Mouse (Mus musculus) forebrain, embryonic 14.5 days (tissue): ENCODE measurements around the gene Hoxb8. TPM values are rescaled to one million over a fixed set of nuclear protein-coding genes. Genes with fewer than 3 reads are reported as not detected.

Experiments used
- ATAC-seq: fragments of 200-750 bp; cut with Nextera tagmentation; 2 replicates; pipeline ENCODE4 v1.8.0; 2017; ENCODE audit warnings: mild to moderate bottlenecking, moderate library complexity
- DNase-seq: peaks from one replicate; pipeline ENCODE4 v3.0.0-alpha.2; 2015; ENCODE audit warnings: low spot score
- H3K27ac ChIP-seq: fragments of 300-500 bp; sonication (generic); 2 replicates; pipeline ENCODE4 v1.5.1; 2014; ENCODE audit warnings: low read depth, mild to moderate bottlenecking, control low read depth, low read length, moderate library complexity
- H3K27me3 ChIP-seq: fragments of 300-500 bp; sonication (generic); replicated peaks from 2 replicates; pipeline ENCODE4 v1.6.1; 2014; ENCODE audit warnings: low read length, control low read depth, mixed read lengths; ENCODE audit not compliant: control insufficient read depth, insufficient read depth
- H3K36me3 ChIP-seq: fragments of 300-500 bp; sonication (generic); 2 replicates; pipeline ENCODE4 v1.6.1; 2014; ENCODE audit warnings: low read length, control low read depth; ENCODE audit not compliant: control insufficient read depth, insufficient read depth
- H3K4me1 ChIP-seq: fragments of 300-500 bp; sonication (generic); 2 replicates; pipeline ENCODE4 v1.6.1; 2014; ENCODE audit warnings: antibody characterized with exemption, low read length, control low read depth; ENCODE audit not compliant: control insufficient read depth, insufficient read depth
- H3K4me2 ChIP-seq: fragments of 300-500 bp; sonication (generic); 2 replicates; pipeline ENCODE4 v1.6.1; 2014; ENCODE audit warnings: mild to moderate bottlenecking, control low read depth, low read length
- H3K4me3 ChIP-seq: fragments of 300-500 bp; sonication (generic); 2 replicates; pipeline ENCODE4 v1.5.1; 2014; ENCODE audit warnings: low read depth, low read length, control low read depth
- H3K9ac ChIP-seq: fragments of 300-500 bp; sonication (generic); 2 replicates; pipeline ENCODE4 v1.6.1; 2014; ENCODE audit warnings: mild to moderate bottlenecking, low read length, control low read depth, moderate library complexity
- H3K9me3 ChIP-seq: fragments of 300-500 bp; sonication (generic); replicated peaks from 2 replicates; pipeline ENCODE4 v1.6.1; 2016; ENCODE audit warnings: low read length, control low read depth, mixed read lengths; ENCODE audit not compliant: control insufficient read depth
- WGBS: fragments of 180-500 bp; shearing (Covaris S2); extraction: QIAGEN DNeasy Blood & Tissue Kit; methylation state at CpG from one replicate; pipeline ENCODE4 v1.1.7; 2014; 5-methylcytosine and 5-hydroxymethylcytosine counted together
- polyA plus RNA-seq: library from polyadenylated mRNA; unstranded; fragments of >200 nt; fragmentation: Nextera tagmentation; extraction: Ambion mirVana; gene quantifications from 2 replicates; pipeline ENCODE4 v1.2.1, GENCODE M21; 2014

Gene Hoxb8
- polyA plus RNA-seq, 1 experiment from 2014 or later = not detected

DNA sequence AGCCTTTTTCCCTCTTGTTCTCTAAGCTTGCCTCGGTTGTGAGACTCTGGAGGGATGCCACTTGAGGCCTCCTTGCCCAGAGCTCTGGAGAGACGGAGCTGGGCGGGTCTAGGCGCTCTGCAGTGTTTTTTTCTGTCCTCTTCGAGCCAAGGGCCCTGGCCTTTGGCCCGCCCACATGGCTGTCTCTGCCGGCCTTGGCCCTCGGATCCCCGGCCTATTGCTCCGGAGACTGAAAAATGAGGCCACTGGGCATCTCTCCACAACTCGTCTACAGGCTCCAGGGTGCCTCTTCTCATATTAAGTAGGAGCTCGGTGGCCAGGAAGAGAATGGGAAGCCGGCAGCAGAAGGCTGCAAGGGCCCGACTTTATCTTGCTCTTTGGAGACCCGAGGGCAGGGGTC lies 20.1 kb downstream of the Hoxb8 start:
- ATAC-seq (no peak), DNase-seq (no peak)
- no peak overlapping the region for H3K27ac ChIP-seq
- WGBS = 2% methylated on average over 15 of the region's 15 CpGs
- H3K9me3 ChIP-seq = no peaks in the 10 kb centered on the region
- H3K4me1 ChIP-seq = no peaks in the 10 kb centered on the region
- H3K27me3 ChIP-seq = peaks cover 99% of the 10 kb centered on the region
- H3K9ac ChIP-seq = no peak overlapping the region
- H3K36me3 ChIP-seq = no peaks in the 10 kb centered on the region
- no peak overlapping the region for H3K4me2 ChIP-seq
- H3K4me3 ChIP-seq = no peak overlapping the region

DNA sequence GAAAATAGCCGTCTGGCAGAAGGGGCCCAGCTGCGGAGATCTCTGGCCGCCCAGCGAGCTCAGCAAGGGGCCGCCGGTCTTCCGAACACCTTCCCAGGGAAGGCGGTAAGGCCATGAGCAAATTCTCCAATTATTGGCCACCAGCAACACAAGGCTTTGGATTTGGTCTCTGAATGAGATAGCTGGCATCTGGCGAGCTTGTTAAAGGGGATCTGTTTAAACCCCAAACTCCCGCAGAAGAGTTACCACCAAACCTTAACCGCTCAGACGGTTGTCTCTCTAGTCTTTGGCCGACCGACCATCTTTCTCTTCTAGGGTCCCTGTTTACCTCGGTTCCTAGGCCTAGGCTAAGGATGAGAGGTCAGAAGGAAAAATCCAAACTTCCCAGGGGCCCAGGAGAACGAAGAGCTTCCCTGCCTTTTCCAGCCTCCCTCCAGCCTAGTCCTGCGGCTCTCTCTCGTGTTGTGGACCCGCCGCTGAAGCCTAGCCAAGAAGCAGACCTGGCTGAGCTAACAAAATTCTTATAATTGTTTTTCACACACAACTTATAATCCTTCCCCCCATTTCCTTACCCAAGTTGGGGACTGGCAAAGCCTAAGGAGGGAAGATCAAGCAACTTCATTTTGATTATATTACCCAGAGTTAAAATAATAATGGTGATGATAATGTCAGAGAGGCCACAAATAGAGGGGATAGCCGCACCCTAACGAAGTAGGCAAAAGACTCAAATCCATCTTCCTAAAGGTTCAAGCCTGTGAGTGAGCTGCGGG lies 20.9 kb downstream of the Hoxb8 start:
- 3% methylated on average over 23 of the region's 23 CpGs for WGBS
- H3K9me3 ChIP-seq = no peaks in the 10 kb centered on the region
- no peak for ATAC-seq
- H3K27ac ChIP-seq = no peak overlapping the region
- no peaks in the 10 kb centered on the region for H3K36me3 ChIP-seq
- H3K9ac ChIP-seq = no peak overlapping the region
- no peak overlapping the region for H3K4me3 ChIP-seq
- H3K4me2 ChIP-seq = no peak overlapping the region
- DNase-seq = no peak
- no peaks in the 10 kb centered on the region for H3K4me1 ChIP-seq
- H3K27me3 ChIP-seq = peaks cover 99% of the 10 kb centered on the region

- Histone ChIP-seq H3K27ac (no peak within 1 kb of the TSS), H3K9me3 (no peaks in the 10 kb centered on the region), H3K9ac (no peak within 1 kb of the TSS), H3K27me3 (peaks cover 99% of the 10 kb centered on the region), H3K4me3 (no peak within 1 kb of the TSS), H3K4me1 (no peaks in the 10 kb centered on the region), H3K36me3 (no peaks in the 10 kb centered on the region), H3K4me2 (no peak within 1 kb of the TSS)
- WGBS = 1% methylated on average over 69 of the region's 69 CpGs
- peak; percentile 73 for DNase-seq
- ATAC-seq = no peak
Observed at GRCm38 (mm10) chr11:96303151-96304099, 21.7 kb downstream of the Hoxb8 start, which contains the start of gene Hoxb5. TSS of gene Hoxb5 (plus strand) at chr11:96303336.

- no peak overlapping the region for H3K9ac ChIP-seq
- no peak overlapping the region for H3K27ac ChIP-seq
- no peak overlapping the region for H3K4me2 ChIP-seq
- no peaks in the 10 kb centered on the region for H3K9me3 ChIP-seq
- H3K4me1 ChIP-seq = no peaks in the 10 kb centered on the region
- WGBS = 1% methylated on average over 38 of the region's 38 CpGs
- H3K36me3 ChIP-seq = no peaks in the 10 kb centered on the region
- ATAC-seq (no peak), DNase-seq (no peak)
- H3K27me3 ChIP-seq = peaks cover 99% of the 10 kb centered on the region
- H3K4me3 ChIP-seq = no peak overlapping the region
Observed at GRCm38 (mm10) chr11:96304381-96305195, 22.9 kb downstream of the Hoxb8 start.

GRCm38 (mm10) chr11:96305505-96306182 lies 23.9 kb downstream of the Hoxb8 start:
- no peak overlapping the region for H3K9ac ChIP-seq
- H3K4me2 ChIP-seq = no peak overlapping the region
- DNase-seq (no peak), ATAC-seq (no peak)
- H3K27ac ChIP-seq = no peak overlapping the region
- WGBS = 16% methylated on average over 6 of the region's 6 CpGs
- peaks cover 99% of the 10 kb centered on the region for H3K27me3 ChIP-seq
- no peaks in the 10 kb centered on the region for H3K4me1 ChIP-seq
- H3K9me3 ChIP-seq = no peaks in the 10 kb centered on the region
- H3K4me3 ChIP-seq = no peak overlapping the region
- no peaks in the 10 kb centered on the region for H3K36me3 ChIP-seq

DNA sequence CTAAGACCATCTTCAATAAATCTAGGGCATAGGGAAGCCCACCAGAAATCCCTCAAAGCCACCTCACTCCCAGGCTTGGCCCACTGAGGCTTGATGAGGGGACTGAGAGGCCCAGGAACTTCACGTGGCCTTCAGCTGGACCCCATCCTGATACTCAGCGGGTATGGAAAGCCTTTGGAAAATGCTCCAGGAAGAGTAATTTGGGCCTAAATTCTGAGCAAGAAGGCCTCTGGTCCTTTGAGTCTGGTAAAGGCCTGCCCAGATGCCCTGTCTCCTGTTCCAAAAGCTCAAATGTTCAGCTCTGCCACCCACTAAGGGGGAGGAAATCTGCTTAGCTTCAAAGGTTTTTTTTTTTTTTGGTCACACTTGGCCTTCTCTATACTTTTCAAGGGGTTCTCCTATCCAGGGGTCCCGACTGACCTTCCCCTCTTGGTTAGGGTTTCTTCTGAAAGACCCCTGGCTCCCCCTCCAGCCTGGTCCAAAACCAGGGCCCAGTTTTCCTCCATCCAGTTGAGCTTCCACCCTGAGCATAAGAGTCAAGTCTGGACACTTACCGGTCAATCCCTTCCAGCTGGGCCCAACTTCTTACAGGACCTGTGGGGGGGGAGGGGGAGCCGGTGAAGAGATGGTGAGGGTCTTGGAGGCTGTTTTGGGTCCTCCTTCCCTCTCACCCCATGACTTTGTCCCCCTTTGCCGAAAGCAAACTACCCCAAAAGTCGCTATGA lies 24.6 kb downstream of the Hoxb8 start:
- Histone ChIP-seq H3K9ac (no peak overlapping the region), H3K27ac (no peak overlapping the region), H3K9me3 (no peaks in the 10 kb centered on the region), H3K4me1 (no peaks in the 10 kb centered on the region), H3K27me3 (peaks cover 100% of the 10 kb centered on the region), H3K4me3 (no peak overlapping the region), H3K36me3 (no peaks in the 10 kb centered on the region), H3K4me2 (no peak overlapping the region)
- no peak for ATAC-seq
- DNase-seq = no peak
- WGBS = 3% methylated on average over 7 of the region's 7 CpGs

- ATAC-seq (no peak), DNase-seq (no peak)
- Histone ChIP-seq H3K36me3 (no peaks in the 10 kb centered on the region), H3K9ac (no peak overlapping the region), H3K4me2 (no peak overlapping the region), H3K27ac (no peak overlapping the region), H3K9me3 (no peaks in the 10 kb centered on the region), H3K4me3 (no peak overlapping the region), H3K4me1 (no peaks in the 10 kb centered on the region), H3K27me3 (peaks cover 100% of the 10 kb centered on the region)
- WGBS = 3% methylated on average over 13 of the region's 13 CpGs
Observed at GRCm38 (mm10) chr11:96306908-96307269, 25.2 kb downstream of the Hoxb8 start.

- H3K4me2 ChIP-seq = no peak overlapping the region
- WGBS = 5% methylated on average over 4 of the region's 4 CpGs
- H3K27ac ChIP-seq = no peak overlapping the region
- DNase-seq (no peak), ATAC-seq (no peak)
- H3K9ac ChIP-seq = no peak overlapping the region
- no peak overlapping the region for H3K4me3 ChIP-seq
- H3K36me3 ChIP-seq = no peaks in the 10 kb centered on the region
- no peaks in the 10 kb centered on the region for H3K9me3 ChIP-seq
- H3K27me3 ChIP-seq = peaks cover 100% of the 10 kb centered on the region
- no peaks in the 10 kb centered on the region for H3K4me1 ChIP-seq
Observed at GRCm38 (mm10) chr11:96308763-96309162, 27.1 kb downstream of the Hoxb8 start.
